Mouse (Mus musculus) heart, embryonic 11.5 days (tissue): ENCODE data around the gene Ankrd13b. TPM values are rescaled to one million over a fixed set of nuclear protein-coding genes. Genes with fewer than 3 reads are reported as not detected.

Experiments
- ATAC-seq: fragments of 200-750 bp; cut with Nextera tagmentation; replicated peaks from 2 replicates; pipeline ENCODE4 v1.8.0; 2017; ENCODE audit warnings: moderate library complexity; ENCODE audit not compliant: insufficient number of reproducible peaks, low FRiP score, low TSS enrichment
- H3K27ac ChIP-seq: fragments of 300-500 bp; sonication (generic); 2 replicates; pipeline ENCODE4 v1.5.1; 2014; ENCODE audit warnings: mild to moderate bottlenecking, low read depth, low read length
- H3K27me3 ChIP-seq: fragments of 300-500 bp; sonication (generic); 2 replicates; pipeline ENCODE4 v1.6.1; 2014; ENCODE audit warnings: mild to moderate bottlenecking, low read length, mixed read lengths; ENCODE audit not compliant: control insufficient read depth, insufficient read depth
- H3K36me3 ChIP-seq: fragments of 300-500 bp; sonication (generic); 2 replicates; pipeline ENCODE4 v1.6.1; 2014; ENCODE audit warnings: mild to moderate bottlenecking, low read length, moderate library complexity, mixed read lengths; ENCODE audit not compliant: control insufficient read depth, insufficient read depth
- H3K4me1 ChIP-seq: fragments of 300-500 bp; sonication (generic); 2 replicates; pipeline ENCODE4 v1.6.1; 2014; ENCODE audit warnings: low read length; ENCODE audit not compliant: control insufficient read depth, insufficient read depth
- H3K4me2 ChIP-seq: fragments of 300-500 bp; sonication (generic); 2 replicates; pipeline ENCODE4 v1.6.1; 2014; ENCODE audit warnings: mild to moderate bottlenecking, moderate library complexity
- H3K4me3 ChIP-seq: fragments of 300-500 bp; sonication (generic); 2 replicates; pipeline ENCODE4 v1.5.1; 2014; ENCODE audit warnings: low read depth, low read length
- H3K9ac ChIP-seq: fragments of 300-500 bp; sonication (generic); 2 replicates; pipeline ENCODE4 v1.6.1; 2014; ENCODE audit warnings: mild to moderate bottlenecking, low read depth, low read length, moderate library complexity
- H3K9me3 ChIP-seq: fragments of 300-500 bp; sonication (generic); replicated peaks from 2 replicates; pipeline ENCODE4 v1.6.1; 2016; ENCODE audit warnings: low read length; ENCODE audit not compliant: control insufficient read depth
- whole genome bisulfite sequencing: fragments of 180-500 bp; shearing (Covaris S2); extraction: QIAGEN DNeasy Blood & Tissue Kit; methylation state at CpG from one replicate; pipeline ENCODE4 v1.1.7; 2014; ENCODE audit not compliant: insufficient replicate concordance; 5-methylcytosine and 5-hydroxymethylcytosine counted together
- polyA plus RNA-seq: library from polyadenylated mRNA; unstranded; fragments of >200 nt; fragmentation: Nextera tagmentation; extraction: Ambion mirVana; gene quantifications from 2 replicates; pipeline ENCODE4 v1.2.1, GENCODE M21; 2014

The Ankrd13b gene
- polyA plus RNA-seq, 1 experiment from 2014 or later = 3.0 TPM

- H3K4me2 ChIP-seq = no peak overlapping the region
- 85% methylated on average over 16 of the region's 16 CpGs for WGBS
- no peaks in the 10 kb centered on the region; the same call in 1 of the 2 replicates for H3K36me3 ChIP-seq
- H3K4me1 ChIP-seq = peaks cover 2% of the 10 kb centered on the region; the same call in 1 of the 2 replicates
- H3K27ac ChIP-seq = no peak overlapping the region
- H3K9me3 ChIP-seq = no peaks in the 10 kb centered on the region
- no peak for ATAC-seq
- H3K27me3 ChIP-seq = peaks cover 12% of the 10 kb centered on the region
- H3K4me3 ChIP-seq = no peak overlapping the region
- H3K9ac ChIP-seq = no peak overlapping the region
Measured at GRCm38 (mm10) chr11:77472775-77473174, 16.7 kb downstream of the Ankrd13b start.

DNA sequence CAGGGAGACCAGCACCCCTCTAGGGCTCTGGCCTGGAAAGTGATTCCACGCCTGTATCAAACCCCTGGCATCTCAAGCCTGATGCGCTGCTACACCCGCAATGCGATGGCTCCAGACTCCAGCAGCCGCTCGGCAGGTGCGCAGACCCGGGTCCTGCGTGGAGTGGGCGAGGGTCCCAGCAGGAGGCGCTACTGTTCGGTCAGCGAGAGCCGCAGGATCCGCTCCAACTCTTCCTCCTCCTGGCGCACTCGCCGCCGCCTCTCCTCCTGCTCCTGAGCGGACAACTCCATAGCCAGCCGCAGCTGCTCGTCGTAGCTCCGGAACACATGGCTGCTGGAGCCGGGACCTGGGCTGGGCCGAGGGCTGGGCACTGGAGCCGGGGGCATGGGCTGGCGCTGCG is 18.1 kb downstream of the Ankrd13b start:
- ATAC-seq = no peak
- WGBS = 61% methylated on average over 29 of the region's 29 CpGs
- no peaks in the 10 kb centered on the region; the same call in 1 of the 2 replicates for H3K36me3 ChIP-seq
- no peak overlapping the region for H3K9ac ChIP-seq
- no peak overlapping the region for H3K27ac ChIP-seq
- no peak overlapping the region for H3K4me2 ChIP-seq
- H3K9me3 ChIP-seq = no peaks in the 10 kb centered on the region
- H3K4me3 ChIP-seq = no peak overlapping the region
- H3K4me1 ChIP-seq = peaks cover 14% of the 10 kb centered on the region
- peaks cover 25% of the 10 kb centered on the region for H3K27me3 ChIP-seq

DNA sequence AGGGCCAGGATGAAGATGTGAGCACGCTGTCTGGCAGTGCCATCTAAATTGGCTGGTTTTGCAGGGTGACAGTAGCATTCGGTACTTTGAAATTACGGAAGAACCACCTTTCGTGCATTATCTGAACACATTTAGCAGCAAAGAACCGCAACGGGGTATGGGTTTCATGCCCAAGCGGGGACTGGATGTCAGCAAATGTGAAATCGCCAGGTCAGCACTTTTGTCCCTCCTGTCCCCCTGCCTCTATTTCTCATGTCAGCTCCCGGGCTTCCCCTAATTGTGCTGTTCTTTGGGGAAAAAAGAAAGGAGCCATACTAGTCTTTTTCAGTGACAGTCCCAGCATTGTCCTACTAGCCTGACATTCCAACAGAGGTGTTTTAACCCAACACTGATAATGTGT is 21.1 kb downstream of the Ankrd13b start:
- ATAC-seq = no peak
- Histone ChIP-seq H3K9ac (no peak overlapping the region), H3K27me3 (peaks cover 33% of the 10 kb centered on the region), H3K9me3 (no peaks in the 10 kb centered on the region), H3K4me3 (no peak overlapping the region), H3K36me3 (no peaks in the 10 kb centered on the region; the same call in 1 of the 2 replicates), H3K27ac (no peak overlapping the region), H3K4me1 (peaks cover 27% of the 10 kb centered on the region), H3K4me2 (no peak overlapping the region)
- 81% methylated on average over 9 of the region's 9 CpGs for WGBS

DNA sequence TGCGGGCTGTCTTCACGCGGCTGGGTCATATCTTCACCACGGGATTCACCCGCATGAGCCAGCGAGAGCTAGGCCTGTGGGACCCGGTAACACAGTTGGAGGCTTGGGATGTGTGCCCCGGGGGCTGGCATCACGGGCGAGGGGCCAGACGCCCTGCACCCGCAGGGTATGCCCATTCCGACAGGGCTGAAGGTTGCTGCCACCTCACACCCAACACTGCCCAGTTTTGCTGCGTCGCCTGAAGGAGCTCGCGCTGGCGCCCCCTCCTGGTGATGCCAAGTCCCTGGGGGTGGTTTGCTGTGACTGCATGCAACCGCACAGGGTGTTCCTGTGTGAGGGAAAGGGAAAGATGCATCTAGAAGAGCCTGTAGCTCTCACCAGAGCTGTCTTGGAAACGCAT is 21.7 kb downstream of the Ankrd13b start:
- ATAC-seq = no peak

DNA sequence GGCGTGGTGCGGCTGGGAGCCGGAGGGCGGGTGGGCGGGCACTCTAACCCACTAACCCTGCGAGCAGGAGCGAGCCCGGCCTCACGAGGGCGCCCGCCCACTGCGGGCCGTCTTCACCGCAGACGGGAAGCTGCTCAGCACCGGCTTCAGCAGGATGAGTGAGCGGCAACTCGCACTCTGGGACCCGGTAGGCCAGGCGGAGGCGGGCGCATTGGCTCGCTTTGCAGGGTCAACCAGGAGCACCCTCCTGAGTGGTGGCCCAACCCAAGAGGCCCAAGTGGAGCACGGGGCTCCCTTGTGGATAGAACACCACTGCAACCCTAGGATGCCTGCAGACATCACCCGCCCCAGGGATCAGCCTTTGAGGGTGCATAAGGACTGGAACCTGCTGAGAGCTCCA is 22.3 kb downstream of the Ankrd13b start:
- no peak for ATAC-seq
- H3K27ac ChIP-seq = no peak overlapping the region
- H3K9ac ChIP-seq = peak overlapping the region; percentile 10; the same call in 1 of the 2 replicates
- H3K4me3 ChIP-seq = no peak overlapping the region
- peaks cover 30% of the 10 kb centered on the region for H3K4me1 ChIP-seq
- peaks cover 36% of the 10 kb centered on the region for H3K27me3 ChIP-seq
- peak overlapping the region; percentile 38 for H3K4me2 ChIP-seq
- WGBS = 5% methylated on average over 25 of the region's 25 CpGs
- no peaks in the 10 kb centered on the region; the same call in 1 of the 2 replicates for H3K36me3 ChIP-seq
- no peaks in the 10 kb centered on the region for H3K9me3 ChIP-seq

More for the DNA sequence above, 21.7 kb downstream of the Ankrd13b start:
- Histone ChIP-seq H3K4me2 (no peak overlapping the region), H3K27me3 (peaks cover 33% of the 10 kb centered on the region), H3K27ac (no peak overlapping the region), H3K4me1 (peaks cover 30% of the 10 kb centered on the region), H3K36me3 (no peaks in the 10 kb centered on the region; the same call in 1 of the 2 replicates), H3K9me3 (no peaks in the 10 kb centered on the region), H3K4me3 (no peak overlapping the region), H3K9ac (0 out of 2 replicates have a peak overlapping the region, but pooled peaks have one; percentile 10)
- 18% methylated on average over 20 of the region's 20 CpGs for WGBS

DNA sequence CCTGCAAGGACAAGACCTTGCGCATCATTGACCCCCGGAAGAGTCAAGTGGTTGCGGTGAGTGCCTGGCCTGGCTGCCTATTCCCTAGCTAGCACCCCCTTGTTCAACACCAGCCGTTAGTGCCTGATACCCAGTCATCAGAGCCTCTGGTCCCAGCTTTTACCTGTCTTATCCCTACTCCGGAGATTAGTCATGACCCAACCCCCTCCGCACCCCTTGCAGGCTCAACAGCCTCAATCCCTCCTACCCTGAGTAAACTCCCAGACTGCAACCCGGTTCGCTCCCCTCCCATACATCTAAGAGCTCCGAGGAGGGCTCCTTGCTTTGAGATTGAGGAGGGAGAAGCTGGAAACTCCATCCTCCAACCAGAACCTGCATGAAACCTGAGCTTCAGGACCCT is 22.9 kb downstream of the Ankrd13b start:
- peaks cover 36% of the 10 kb centered on the region for H3K27me3 ChIP-seq
- no peaks in the 10 kb centered on the region for H3K9me3 ChIP-seq
- H3K4me3 ChIP-seq = no peak overlapping the region
- no peak overlapping the region for H3K9ac ChIP-seq
- H3K4me1 ChIP-seq = peaks cover 34% of the 10 kb centered on the region
- ATAC-seq = no peak
- 34% methylated on average over 9 of the region's 9 CpGs for WGBS
- no peak overlapping the region for H3K4me2 ChIP-seq
- H3K27ac ChIP-seq = no peak overlapping the region
- no peaks in the 10 kb centered on the region for H3K36me3 ChIP-seq

- no peak overlapping the region for H3K4me2 ChIP-seq
- WGBS = 73% methylated on average over 3 of the region's 3 CpGs
Measured at GRCm38 (mm10) chr11:77465111-77465510, 24.4 kb downstream of the Ankrd13b start.

DNA sequence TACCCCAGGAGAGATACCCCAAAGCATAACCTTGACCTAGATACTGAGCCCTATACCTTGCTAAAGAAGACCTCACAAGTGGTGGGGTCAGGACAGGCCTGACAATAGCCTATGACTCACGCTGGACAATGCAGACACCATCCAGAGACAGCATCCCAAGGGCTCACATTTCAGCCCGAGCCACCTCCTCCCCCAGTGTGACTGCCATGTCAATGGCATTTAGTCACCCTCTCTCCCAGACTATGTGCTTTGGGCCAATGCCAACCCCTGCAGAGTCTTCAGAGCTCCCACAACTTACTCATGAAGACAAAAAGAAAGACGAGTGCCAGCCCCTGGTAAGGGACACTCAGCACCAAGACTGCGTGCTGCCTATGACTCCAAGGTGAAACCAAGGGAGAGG is 24.8 kb downstream of the Ankrd13b start:
- H3K9me3 ChIP-seq = no peaks in the 10 kb centered on the region
- peaks cover 35% of the 10 kb centered on the region for H3K4me1 ChIP-seq
- no peak overlapping the region for H3K4me2 ChIP-seq
- WGBS = 40% methylated on average over 4 of the region's 4 CpGs
- no peak for ATAC-seq
- H3K9ac ChIP-seq = no peak overlapping the region
- H3K4me3 ChIP-seq = no peak overlapping the region
- H3K36me3 ChIP-seq = no peaks in the 10 kb centered on the region
- H3K27me3 ChIP-seq = peaks cover 36% of the 10 kb centered on the region
- peak overlapping the region; percentile 38; the same call in 1 of the 2 replicates for H3K27ac ChIP-seq

More at GRCm38 (mm10) chr11:77465111-77465510, 24.4 kb downstream of the Ankrd13b start:
- Histone ChIP-seq H3K9ac (no peak overlapping the region), H3K4me3 (no peak overlapping the region), H3K9me3 (no peaks in the 10 kb centered on the region), H3K27me3 (peaks cover 36% of the 10 kb centered on the region), H3K27ac (no peak overlapping the region), H3K4me1 (peaks cover 35% of the 10 kb centered on the region), H3K36me3 (no peaks in the 10 kb centered on the region)
- no peak for ATAC-seq

DNA sequence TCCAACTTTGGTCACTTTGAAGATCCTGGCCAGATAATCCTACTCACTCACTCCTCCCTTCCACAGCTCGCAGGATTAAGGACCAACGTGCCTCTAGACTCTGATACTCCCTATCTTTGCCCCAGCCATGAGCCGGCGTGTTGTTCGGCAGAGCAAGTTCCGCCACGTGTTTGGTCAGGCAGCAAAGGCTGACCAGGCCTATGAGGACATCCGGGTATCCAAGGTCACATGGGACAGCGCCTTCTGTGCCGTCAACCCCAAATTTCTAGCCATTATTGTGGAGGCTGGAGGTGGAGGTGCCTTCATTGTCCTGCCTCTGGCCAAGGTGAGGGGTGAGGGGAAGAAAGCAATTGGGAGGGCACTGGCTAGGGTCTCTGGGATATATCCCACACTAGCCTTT is 25.7 kb downstream of the Ankrd13b start:
- Histone ChIP-seq H3K4me2 (peak overlapping the region; percentile 89; the same call in 1 of the 2 replicates), H3K4me1 (peaks cover 35% of the 10 kb centered on the region), H3K9me3 (no peaks in the 10 kb centered on the region), H3K27me3 (peaks cover 34% of the 10 kb centered on the region), H3K4me3 (no peak overlapping the region), H3K36me3 (no peaks in the 10 kb centered on the region), H3K27ac (0 out of 2 replicates have a peak overlapping the region, but pooled peaks have one; percentile 38), H3K9ac (no peak overlapping the region)
- 60% methylated on average over 10 of the region's 10 CpGs for WGBS
- no peak for ATAC-seq
